7 mouse cellular contexts compared by ENCODE assay signal in genomic region chr1:53352327-53353261, GRCm38 (mm10). TPM values are rescaled to one million over a fixed set of nuclear protein-coding genes. Genes with fewer than 3 reads are reported as not detected.
A peak's percentile ranks its signal among the peaks of the same experiment; 100 is the strongest.
DNase-seq lines count a peak whose midpoint lies in the region; ATAC-seq lines count a peak whose summit lies in the region.

Gene Asdurf, minus strand, starts transcription at chr1:53352619.
Gene Gm28551, minus strand, starts transcription at chr1:53352667.
Gene Asnsd1, minus strand, starts transcription at chr1:53352752.

- peak; percentile 96 for DNase-seq in adrenal gland, postnatal 25 days
- peak; percentile 100 for DNase-seq in heart, adult 11 months
- peak; percentile 97 for DNase-seq in kidney, adult 18-20 months
- peak; percentile 96 for DNase-seq in limb, embryonic 11.5 days (ENCODE audit: low spot score)
- DNase-seq in midbrain, embryonic 14.5 days, result peak; percentile 98
- DNase-seq in spleen, adult 18-20 months, result peak; percentile 95

- H3K27ac ChIP-seq in embryonic facial prominence, embryonic 12.5 days, result peak within 1 kb of the TSS; percentile 84
- 0 out of 2 replicates have a peak within 1 kb of the TSS, but pooled peaks have one; percentile 39 for H3K27ac ChIP-seq in limb, embryonic 11.5 days (replicated peaks; ENCODE audit: low read depth, low read length)
- peak within 1 kb of the TSS; percentile 90 for H3K27ac ChIP-seq in midbrain, embryonic 14.5 days (replicated peaks; ENCODE audit: low read depth, low read length)

- peak; percentile 99 for ATAC-seq in embryonic facial prominence, embryonic 12.5 days (ENCODE audit: insufficient number of reproducible peaks, insufficient read depth, low FRiP score, low TSS enrichment)
- ATAC-seq in limb, embryonic 11.5 days (ENCODE audit: insufficient number of reproducible peaks, low FRiP score, low TSS enrichment, low read depth), result peak; percentile 99
- ATAC-seq in midbrain, embryonic 14.5 days (ENCODE audit: low FRiP score, low TSS enrichment), result peak; percentile 100

- peaks cover 15% of the 10 kb centered on the region for H3K36me3 ChIP-seq in embryonic facial prominence, embryonic 12.5 days
- peaks cover 8% of the 10 kb centered on the region; the same call in 1 of the 2 replicates for H3K36me3 ChIP-seq in limb, embryonic 11.5 days (ENCODE audit: control insufficient read depth, insufficient read depth, low read length)
- H3K36me3 ChIP-seq in midbrain, embryonic 14.5 days (ENCODE audit: control insufficient read depth, insufficient read depth, low read length), result peaks cover 14% of the 10 kb centered on the region

- H3K4me2 ChIP-seq in embryonic facial prominence, embryonic 12.5 days (replicated peaks), result peak within 1 kb of the TSS; percentile 43
- peak within 1 kb of the TSS; percentile 37 for H3K4me2 ChIP-seq in limb, embryonic 11.5 days (ENCODE audit: low read depth, severe bottlenecking)
- H3K4me2 ChIP-seq in midbrain, embryonic 14.5 days (ENCODE audit: low read length), result peak within 1 kb of the TSS; percentile 59

- H3K9ac ChIP-seq in embryonic facial prominence, embryonic 12.5 days, result peak within 1 kb of the TSS; percentile 88
- peak within 1 kb of the TSS; percentile 91 for H3K9ac ChIP-seq in limb, embryonic 11.5 days (ENCODE audit: low read length)
- H3K9ac ChIP-seq in midbrain, embryonic 14.5 days (replicated peaks; ENCODE audit: low read length), result peak within 1 kb of the TSS; percentile 91

- no peaks in the 10 kb centered on the region for H3K27me3 ChIP-seq in embryonic facial prominence, embryonic 12.5 days
- H3K27me3 ChIP-seq in limb, embryonic 11.5 days (ENCODE audit: control insufficient read depth, insufficient read depth, low read length), result no peaks in the 10 kb centered on the region
- H3K27me3 ChIP-seq in midbrain, embryonic 14.5 days (ENCODE audit: control insufficient read depth, insufficient read depth, low read length), result no peaks in the 10 kb centered on the region

- H3K9me3 ChIP-seq in embryonic facial prominence, embryonic 12.5 days, result no peaks in the 10 kb centered on the region
- no peaks in the 10 kb centered on the region for H3K9me3 ChIP-seq in limb, embryonic 11.5 days (ENCODE audit: control insufficient read depth, low read length)
- 0 out of 2 replicates have a peak, but pooled peaks cover 4% of the 10 kb centered on the region for H3K9me3 ChIP-seq in midbrain, embryonic 14.5 days (ENCODE audit: control insufficient read depth, low read length)

- peaks cover 8% of the 10 kb centered on the region; the same call in 1 of the 2 replicates for H3K4me1 ChIP-seq in embryonic facial prominence, embryonic 12.5 days
- 0 out of 2 replicates have a peak, but pooled peaks cover 2% of the 10 kb centered on the region for H3K4me1 ChIP-seq in limb, embryonic 11.5 days (ENCODE audit: control insufficient read depth, insufficient read depth, low read length)
- H3K4me1 ChIP-seq in midbrain, embryonic 14.5 days (ENCODE audit: control insufficient read depth, insufficient read depth, low read length), result peaks cover 6% of the 10 kb centered on the region; the same call in 1 of the 2 replicates

- H3K4me3 ChIP-seq in embryonic facial prominence, embryonic 12.5 days, result peak within 1 kb of the TSS; percentile 83
- peak within 1 kb of the TSS; percentile 85 for H3K4me3 ChIP-seq in limb, embryonic 11.5 days (ENCODE audit: low read depth, low read length)
- H3K4me3 ChIP-seq in midbrain, embryonic 14.5 days (replicated peaks; ENCODE audit: low read depth, low read length), result peak within 1 kb of the TSS; percentile 85

- WGBS in embryonic facial prominence, embryonic 12.5 days, result 0% methylated on average over 43 of the region's 44 CpGs
- under 1% methylated on average over 40 of the region's 44 CpGs for WGBS in limb, embryonic 11.5 days
- under 1% methylated on average over 44 of the region's 44 CpGs for WGBS in midbrain, embryonic 14.5 days

RNA-seq across cellular contexts. Expression of gene Asdurf, which starts in this region (rescaled TPM):
- not detected in 2 replicates for total RNA-seq in adrenal gland, postnatal 25 days (2021)
- not detected in 2 replicates for polyA plus RNA-seq in embryonic facial prominence, embryonic 12.5 days (2016; fragmentation: Nextera tagmentation; extraction: Ambion mirVana)
- polyA plus RNA-seq in limb, embryonic 11.5 days (2014; fragmentation: Nextera tagmentation; extraction: Ambion mirVana), result 3.6 and 14.6 TPM in 2 replicates
- polyA plus RNA-seq in midbrain, embryonic 14.5 days (2014; fragmentation: Nextera tagmentation; extraction: Ambion mirVana), result 9.4 and 11.5 TPM in 2 replicates

RNA-seq across cellular contexts. Expression of gene Gm28551, which starts in this region (rescaled TPM):
- total RNA-seq in adrenal gland, postnatal 25 days (2021), result not detected in 2 replicates
- 0.63 and 1.2 TPM in 2 replicates for polyA plus RNA-seq in embryonic facial prominence, embryonic 12.5 days (2016; fragmentation: Nextera tagmentation; extraction: Ambion mirVana)
- polyA plus RNA-seq in limb, embryonic 11.5 days (2014; fragmentation: Nextera tagmentation; extraction: Ambion mirVana), result 0.60 and 0.61 TPM in 2 replicates
- polyA plus RNA-seq in midbrain, embryonic 14.5 days (2014; fragmentation: Nextera tagmentation; extraction: Ambion mirVana), result 2.4 and 2.5 TPM in 2 replicates

RNA-seq across cellular contexts. Expression of gene Asnsd1, which starts in this region (rescaled TPM):
- 28.4 and 29.7 TPM in 2 replicates for total RNA-seq in adrenal gland, postnatal 25 days (2021)
- 83.5 and 91.9 TPM in 2 replicates for polyA plus RNA-seq in embryonic facial prominence, embryonic 12.5 days (2016; fragmentation: Nextera tagmentation; extraction: Ambion mirVana)
- polyA plus RNA-seq in limb, embryonic 11.5 days (2014; fragmentation: Nextera tagmentation; extraction: Ambion mirVana), result 91.1 and 99.0 TPM in 2 replicates
- polyA plus RNA-seq in midbrain, embryonic 14.5 days (2014; fragmentation: Nextera tagmentation; extraction: Ambion mirVana), result 52.4 and 71.2 TPM in 2 replicates

Comparison
In these comparisons a context has a peak if more than half of its experiments do, and no peak if none do; other contexts are left out.
1. Peak in every context shown above with its lines: DNase-seq, ATAC-seq, H3K4me3 ChIP-seq and H3K27ac ChIP-seq.
2. H3K27ac ChIP-seq: peak in every context shown above with its lines; median percentile 90 in midbrain, embryonic 14.5 days; 84 in embryonic facial prominence, embryonic 12.5 days; 39 in limb, embryonic 11.5 days.